ENCODE assay signal across 24 mouse cellular contexts in genomic region chr1:106601247-106601646, GRCm38 (mm10).
A peak's percentile ranks its signal among the peaks of the same experiment; 100 is the strongest.
DNase-seq lines count a peak whose midpoint lies in the region; ATAC-seq and TF ChIP-seq lines count a peak whose summit lies in the region.
"Had no signal": no experiment of that assay in that cellular context is flagged by ENCODE, and none has a peak within 500 bp of the region (broad histone marks: within the 10 kb centered on the region; RNA-seq: fewer than 3 reads in every experiment).

No protein-coding gene starts in this region.

- H3K27me3 ChIP-seq in C2C12 (ENCODE audit: control insufficient read depth, insufficient read depth, insufficient read length) = no peaks in the 10 kb centered on the region
- H3K27me3 ChIP-seq in intestine, embryonic 16.5 days (replicated peaks; ENCODE audit: control insufficient read depth, insufficient read depth, low read length) = no peaks in the 10 kb centered on the region
- H3K27me3 ChIP-seq: CH12.LX; forebrain, embryonic 13.5 days; intestine, embryonic 15.5 days had no signal

- H3K9ac ChIP-seq in intestine, embryonic 16.5 days (ENCODE audit: low read depth, low read length) = no peak overlapping the region
- H3K9ac ChIP-seq: forebrain, embryonic 13.5 days; hindbrain, embryonic 14.5 days; intestine, embryonic 15.5 days had no signal

- peak; percentile 28 for DNase-seq in heart, adult 11 months
- no peak for DNase-seq in heart, postnatal 25 days (ENCODE audit: low spot score)
- DNase-seq in kidney, adult 11 months = no peak
- no peak for DNase-seq in layer of hippocampus, adult 11-12 months (ENCODE audit: low spot score)
- DNase-seq: adrenal gland, postnatal 10 days; adrenal gland, postnatal 36 days; cerebellum, adult 18-20 months; cerebellum, adult 9-10 months; cerebellum, postnatal 14 days; gastrocnemius, postnatal 10 days; gastrocnemius, postnatal 36 days; heart, postnatal 36 days had no signal

- peak; percentile 45 for ATAC-seq in CD4-positive, CD25-positive, alpha-beta regulatory T cell, adult 4 months
- peak; percentile 33 for ATAC-seq in activated CD4-positive, CD25-positive, alpha-beta regulatory T cell, adult 4 months
- ATAC-seq in intestine, embryonic 16.5 days = no peak
- ATAC-seq: forebrain, embryonic 13.5 days; forebrain, embryonic 16.5 days; intestine, embryonic 15.5 days had no signal

- no peak overlapping the region for H3ac ChIP-seq in C2C12 (ENCODE audit: control insufficient read depth, insufficient read length, low read depth)

- no peak overlapping the region for H3K4me2 ChIP-seq in intestine, embryonic 16.5 days (ENCODE audit: low read depth, low read length)
- H3K4me2 ChIP-seq: forebrain, embryonic 13.5 days; heart, embryonic 11.5 days; hindbrain, embryonic 14.5 days; intestine, embryonic 15.5 days had no signal

- H3K79me2 ChIP-seq in C2C12 (ENCODE audit: control insufficient read depth, insufficient read depth) = no peaks in the 10 kb centered on the region

- no peaks in the 10 kb centered on the region for H3K36me3 ChIP-seq in C2C12 (ENCODE audit: control insufficient read depth, insufficient read depth)
- no peaks in the 10 kb centered on the region for H3K36me3 ChIP-seq in intestine, embryonic 16.5 days (ENCODE audit: control insufficient read depth, insufficient read depth, low read length)
- H3K36me3 ChIP-seq: forebrain, embryonic 10.5 days; G1E; intestine, embryonic 15.5 days had no signal

- H3K79me3 ChIP-seq in C2C12 (ENCODE audit: low read depth) = no peaks in the 10 kb centered on the region

- TF ChIP-seq CTCF in C2C12 (IDR thresholded peaks at IDR 0.05; ENCODE audit: control insufficient read depth, insufficient read depth, insufficient read length) = no peak

- H3K4me3 ChIP-seq in C2C12 (ENCODE audit: insufficient read depth, poor library complexity, severe bottlenecking) = no peak overlapping the region
- no peak overlapping the region for H3K4me3 ChIP-seq in intestine, embryonic 16.5 days (ENCODE audit: low read length)
- H3K4me3 ChIP-seq: forebrain, embryonic 10.5 days; forebrain, embryonic 13.5 days; intestine, embryonic 15.5 days had no signal

- H3K9me3 ChIP-seq in intestine, embryonic 16.5 days (ENCODE audit: control insufficient read depth, low read length) = no peaks in the 10 kb centered on the region
- H3K9me3 ChIP-seq: forebrain, embryonic 10.5 days; forebrain, embryonic 13.5 days; G1E; intestine, embryonic 15.5 days had no signal

- no peak overlapping the region for H3K27ac ChIP-seq in intestine, embryonic 16.5 days (ENCODE audit: low read length)
- H3K27ac ChIP-seq: forebrain, embryonic 10.5 days; forebrain, embryonic 13.5 days; hindbrain, embryonic 14.5 days; intestine, embryonic 15.5 days had no signal

- intact Hi-C loops in heart, postnatal 25 days (cut with DNase I) = no loop called here

- H3K4me1 ChIP-seq in intestine, embryonic 16.5 days (ENCODE audit: control insufficient read depth, insufficient read depth, low read length) = peaks cover 14% of the 10 kb centered on the region

- 91% methylated on average over 4 of the region's 4 CpGs for WGBS in intestine, embryonic 16.5 days

TF ChIP-seq in C2C12, 6 proteins besides CTCF, POLR2A, EP300 and RAD21:
- TF ChIP-seq MYOD1 (IDR thresholded peaks at IDR 0.05; ENCODE audit: control insufficient read depth, insufficient read length, low read depth) (no peak), USF1 (IDR thresholded peaks at IDR 0.05; ENCODE audit: low read depth) (peak; percentile 57)
